Mouse (Mus musculus) G1E (cell line): ENCODE measurements around the gene Grin2a.

Experiments
- CTCF ChIP-seq: IDR thresholded peaks from 2 replicates; pipeline ENCODE4 v1.5.1; 2012; ENCODE audit warnings: low read depth, low read length, inconsistent platforms, mixed read lengths
- TAL1 ChIP-seq: conservative IDR thresholded peaks from 2 replicates; pipeline ENCODE4 v1.6.1; 2012; ENCODE audit warnings: low read depth, low read length, inconsistent platforms, mixed read lengths

- TF ChIP-seq CTCF (no peak), TAL1 (no peak)
These were observed 209.5 kb downstream of the Grin2a start for GRCm38 (mm10) chr16:9785821-9786220.
